Mouse (Mus musculus) C2C12 (cell line): Measurements from ENCODE around the gene Cyp51.

Experiments
- CEBPB ChIP-seq: IDR thresholded peaks from one replicate; pipeline ENCODE4 v1.6.1; 2011; ENCODE audit warnings: low read depth, mild to moderate bottlenecking, control low read depth, moderate library complexity
- CTCF ChIP-seq: IDR thresholded peaks from one replicate; pipeline ENCODE4 v1.5.1; 2011; ENCODE audit not compliant: control insufficient read depth, insufficient read depth, insufficient read length
- FOSL1 ChIP-seq: IDR thresholded peaks from one replicate; pipeline ENCODE4 v1.8.0; 2011; ENCODE audit warnings: mild to moderate bottlenecking, low read length; ENCODE audit not compliant: poor library complexity, insufficient read depth, severe bottlenecking
- MAX ChIP-seq: IDR thresholded peaks from one replicate; pipeline ENCODE4 v1.6.1; 2011; ENCODE audit warnings: mild to moderate bottlenecking, control low read depth
- MYOD1 ChIP-seq: IDR thresholded peaks from one replicate; pipeline ENCODE4 v1.6.1; 2011; ENCODE audit warnings: low read depth; ENCODE audit not compliant: control insufficient read depth, insufficient read length
- MYOG ChIP-seq: IDR thresholded peaks from one replicate; pipeline ENCODE4 v1.6.1; 2011; ENCODE audit not compliant: control insufficient read depth, insufficient read length; ENCODE audit errors: extremely low read depth
- USF1 ChIP-seq: IDR thresholded peaks from one replicate; pipeline ENCODE4 v1.6.1; 2011; ENCODE audit warnings: low read depth, mild to moderate bottlenecking, control low read depth, moderate library complexity

- no peak for TF ChIP-seq USF1
- no peak for TF ChIP-seq CTCF
- TF ChIP-seq CEBPB: no peak
- TF ChIP-seq MAX: no peak
- TF ChIP-seq MYOD1: no peak
- no peak for TF ChIP-seq MYOG
- TF ChIP-seq FOSL1: no peak
Observed at GRCm38 (mm10) chr5:4086309-4086708, 18.2 kb downstream of the Cyp51 start.
